Mouse (Mus musculus): Measurements from ENCODE around the gene Dbx1.

Dbx1 gene

DNA sequence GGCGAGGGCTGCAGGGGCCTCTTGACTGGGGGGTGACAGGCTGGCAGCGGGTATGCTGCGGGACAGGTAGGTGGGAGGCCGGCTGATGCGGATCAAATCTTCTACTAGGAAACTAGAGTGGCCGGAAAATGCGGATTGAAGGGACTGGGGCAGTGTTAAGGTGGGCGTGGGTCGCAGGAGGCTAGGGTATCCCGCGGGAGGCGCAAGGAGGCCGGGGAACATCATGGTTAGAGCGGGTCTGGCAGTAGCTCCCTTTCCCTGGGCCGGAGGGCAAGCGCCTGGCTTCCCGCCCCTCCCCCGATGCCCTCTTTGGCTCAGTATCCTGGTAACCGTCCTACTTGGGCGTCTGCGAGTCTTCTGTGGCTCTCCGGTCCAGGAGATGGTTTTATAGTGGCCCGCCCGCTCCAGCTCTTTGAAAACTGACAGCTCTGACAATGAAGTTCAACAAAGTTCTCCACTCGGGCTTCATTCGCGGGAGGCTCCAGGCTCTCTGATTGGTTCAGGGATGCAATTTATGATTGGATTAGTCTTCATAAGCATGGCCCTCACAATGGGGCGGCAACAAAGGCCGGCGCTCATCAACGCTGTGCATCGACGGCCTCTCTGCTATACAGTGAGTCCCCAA lies at the start of gene Dbx1:
Dbx1 (minus strand) TSS at position 359 of the 625 bp plus-strand sequence.
- DNase-seq = no peak

DNA sequence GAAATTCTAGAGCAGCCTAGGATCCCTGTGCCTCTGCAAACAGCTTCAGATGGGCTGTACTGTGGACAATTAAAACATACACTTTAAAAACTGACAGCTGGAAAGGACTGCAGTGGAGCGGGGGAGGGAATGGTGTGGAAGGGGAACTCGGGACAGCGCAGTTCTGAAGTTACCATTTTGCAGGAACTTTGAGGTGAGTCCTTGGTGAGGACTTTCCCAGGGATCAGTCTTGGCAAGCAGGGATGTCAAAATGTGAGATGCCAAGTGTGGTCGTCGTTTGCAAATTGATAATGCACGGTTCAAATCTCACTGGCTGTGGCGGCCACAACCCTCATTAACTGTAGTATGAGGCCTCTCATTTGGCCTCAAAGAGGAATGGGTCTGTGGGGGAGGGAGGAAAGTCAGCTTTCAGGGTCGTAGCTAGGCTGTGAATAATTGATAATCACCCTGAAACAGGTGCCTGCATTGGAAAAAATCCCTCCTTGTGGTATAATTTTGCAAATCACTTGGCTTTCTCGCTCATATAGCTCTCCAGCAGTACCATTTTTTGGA lies 42.3 kb upstream of the Dbx1 start:
- DNase-seq = no peak

DNA sequence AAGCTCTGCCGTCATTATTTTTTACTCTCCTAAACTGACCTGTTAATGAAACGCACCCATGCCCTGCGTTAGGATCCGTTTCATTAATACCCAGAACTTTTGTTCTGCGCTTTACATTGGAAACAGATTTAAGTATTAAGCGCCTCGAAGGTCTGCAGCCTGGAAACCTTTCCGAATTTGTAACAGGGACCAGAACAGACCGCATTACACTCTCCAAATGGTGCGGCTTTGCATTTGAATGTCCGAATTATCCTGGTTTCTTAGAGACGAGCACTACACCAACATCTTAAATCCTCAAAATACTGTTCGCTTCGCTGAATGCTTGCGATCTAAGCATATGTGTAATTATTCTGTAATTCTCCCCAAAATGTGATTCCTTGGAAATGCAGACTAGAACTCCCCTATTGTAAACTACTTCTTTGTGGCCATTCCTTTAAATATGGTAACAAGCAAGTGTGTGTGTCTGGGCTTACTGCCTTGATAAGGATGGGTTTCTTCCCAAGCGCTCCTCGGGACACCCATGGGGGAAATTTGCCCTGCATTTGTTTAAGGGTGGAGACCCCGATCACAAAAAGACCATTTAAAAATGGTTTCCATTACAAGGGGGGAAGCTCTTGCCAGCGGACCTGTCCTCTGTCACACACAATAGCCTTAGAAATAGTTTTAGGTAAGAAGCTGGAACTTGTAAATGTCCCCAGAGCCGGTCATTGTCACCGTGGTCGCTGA lies 41.6 kb upstream of the Dbx1 start:
- DNase-seq = no peak

DNA sequence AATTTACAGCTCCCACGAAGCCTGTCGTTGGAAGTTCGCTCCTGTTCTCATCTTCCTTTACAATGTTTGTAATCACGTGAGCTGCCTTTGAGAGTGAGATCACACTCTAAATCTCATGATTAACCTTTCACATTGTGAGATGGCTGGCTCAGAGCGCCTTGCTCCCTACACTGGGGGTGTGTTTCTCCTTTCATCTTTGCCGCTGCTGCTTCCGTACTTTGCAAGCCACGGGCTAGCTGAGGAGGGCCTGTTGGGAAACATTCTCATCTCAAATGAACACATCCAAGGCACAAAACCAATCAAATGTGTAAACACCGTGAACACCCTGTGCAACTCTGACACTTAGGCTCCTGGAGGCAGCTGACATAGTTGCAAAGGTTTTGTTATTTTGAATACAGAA lies 40.5 kb upstream of the Dbx1 start:
- no peak for DNase-seq

DNA sequence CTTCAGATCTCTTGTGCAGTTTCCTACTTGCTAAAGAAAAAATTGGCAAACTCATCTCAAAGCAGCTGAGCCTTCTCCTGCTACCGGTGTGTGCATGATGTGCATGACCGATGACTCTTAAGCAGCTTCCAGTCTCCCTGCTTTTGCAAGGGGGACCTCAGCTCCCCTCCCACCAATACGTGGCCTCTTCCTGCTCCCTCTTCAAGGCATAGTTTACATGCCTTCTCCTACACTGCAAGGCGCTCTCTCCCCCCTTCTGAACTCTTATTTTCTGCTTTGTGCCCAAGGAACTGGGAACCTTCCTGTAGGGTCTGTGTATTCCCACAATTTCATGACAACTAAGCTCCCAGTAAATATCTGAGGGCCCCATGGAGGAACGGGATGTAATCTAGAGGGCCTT lies 40.0 kb upstream of the Dbx1 start:
- DNase-seq = no peak

DNA sequence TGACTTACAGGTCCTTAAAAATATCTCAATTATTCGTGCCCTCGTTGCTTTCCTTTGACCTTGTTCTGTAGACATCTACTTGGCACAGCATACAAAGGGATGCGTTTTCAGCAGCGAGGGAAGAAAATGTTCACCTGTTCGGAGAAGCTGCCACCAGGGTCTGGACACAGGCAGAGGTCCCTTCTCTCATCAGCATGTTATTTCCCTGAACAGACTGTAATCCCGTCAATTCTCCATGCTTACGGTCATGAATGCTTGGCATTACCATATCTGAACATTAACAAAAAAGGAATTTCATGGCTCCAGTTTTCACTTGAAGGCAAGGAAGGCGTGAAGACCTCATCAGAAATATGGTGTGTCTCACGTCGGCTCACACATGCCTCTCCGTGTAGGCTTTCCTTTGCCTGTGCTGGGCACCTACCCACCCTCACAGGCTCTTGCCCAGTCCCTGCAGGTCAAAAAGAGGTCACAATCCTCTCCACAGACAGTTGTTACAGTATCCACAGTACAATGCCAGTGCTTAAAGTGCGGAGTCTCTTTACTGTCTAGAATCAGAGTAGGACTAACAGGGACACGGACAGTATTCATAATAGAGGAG lies 31.7 kb upstream of the Dbx1 start:
- DNase-seq = no peak

DNA sequence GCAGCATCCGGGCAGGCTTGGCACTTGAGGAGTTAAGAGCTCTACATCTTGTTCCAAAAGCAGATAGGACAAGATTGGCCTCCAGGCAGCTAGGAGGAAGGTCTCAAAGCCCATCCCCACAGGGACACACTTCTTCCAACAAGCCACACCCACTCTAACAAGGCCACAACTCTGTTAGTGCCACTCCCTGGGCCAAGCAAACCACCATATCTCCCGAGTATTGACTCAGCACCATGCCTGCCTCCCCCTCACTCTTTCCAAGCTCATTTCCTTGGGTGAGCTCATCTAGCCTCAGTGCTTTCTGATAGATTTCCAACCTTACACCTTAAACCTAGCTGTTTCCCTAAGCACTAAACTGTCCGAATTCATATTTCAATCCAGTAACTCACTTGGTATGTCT lies 26.9 kb upstream of the Dbx1 start:
- DNase-seq = no peak

DNA sequence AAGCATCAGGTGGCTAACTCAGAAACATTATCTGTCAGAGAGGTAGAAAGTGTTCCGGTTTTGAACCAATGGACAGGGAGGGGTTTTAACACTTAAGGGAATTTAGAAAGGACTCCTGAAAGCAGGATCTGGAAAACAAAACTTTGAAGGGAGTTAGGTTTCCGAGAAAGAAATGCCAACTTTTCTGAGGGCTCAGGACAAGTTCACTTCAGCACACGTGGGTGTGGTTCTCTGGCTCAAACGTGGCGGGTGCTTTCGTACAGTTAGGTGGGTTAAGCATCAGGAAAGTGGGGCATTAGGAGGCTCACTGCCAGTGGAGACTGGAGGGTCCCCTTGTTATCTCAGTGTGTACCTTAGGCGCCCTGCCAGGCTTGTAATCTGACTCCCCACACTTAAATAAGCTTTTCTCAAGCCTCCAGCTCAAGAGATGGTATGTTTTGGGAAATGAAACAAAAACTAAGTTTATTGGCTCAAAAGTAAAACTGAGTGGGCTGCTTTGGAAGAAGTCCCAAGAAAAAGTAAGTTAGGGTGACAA lies 25.9 kb upstream of the Dbx1 start:
- no peak for DNase-seq

DNA sequence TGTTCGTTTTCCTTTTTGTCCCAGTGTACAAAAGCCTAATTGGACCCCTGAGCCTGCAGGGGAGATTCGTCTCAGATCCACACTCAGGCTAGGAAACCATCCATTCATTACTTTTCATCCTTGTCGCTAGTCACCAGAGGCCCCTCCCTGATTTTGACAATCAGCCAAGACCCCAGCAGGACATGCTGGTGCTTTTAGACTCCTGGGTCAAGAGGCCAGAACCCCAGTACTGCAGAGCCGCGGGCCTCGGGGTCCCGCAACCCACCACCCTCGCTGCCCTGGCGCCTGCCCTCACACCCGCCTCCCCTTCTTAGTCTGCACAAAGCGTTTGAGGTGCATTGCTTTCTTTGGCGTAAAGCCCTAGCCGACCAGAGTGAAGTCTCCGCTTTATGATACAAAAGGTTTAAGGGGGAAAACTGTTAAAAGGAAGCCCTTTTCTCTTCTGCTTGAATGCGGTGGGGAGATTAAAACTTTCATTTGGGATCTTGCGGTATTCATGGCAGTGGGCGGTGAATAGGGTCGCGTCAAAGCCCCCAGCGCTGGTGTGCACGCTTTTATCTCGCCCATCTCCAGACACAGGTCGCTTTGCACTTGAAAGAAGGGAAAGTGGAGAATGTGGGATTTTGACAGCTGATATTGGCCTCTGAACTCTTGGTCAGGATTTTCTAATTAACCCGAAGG lies 25.3 kb upstream of the Dbx1 start:
- DNase-seq = no peak

DNA sequence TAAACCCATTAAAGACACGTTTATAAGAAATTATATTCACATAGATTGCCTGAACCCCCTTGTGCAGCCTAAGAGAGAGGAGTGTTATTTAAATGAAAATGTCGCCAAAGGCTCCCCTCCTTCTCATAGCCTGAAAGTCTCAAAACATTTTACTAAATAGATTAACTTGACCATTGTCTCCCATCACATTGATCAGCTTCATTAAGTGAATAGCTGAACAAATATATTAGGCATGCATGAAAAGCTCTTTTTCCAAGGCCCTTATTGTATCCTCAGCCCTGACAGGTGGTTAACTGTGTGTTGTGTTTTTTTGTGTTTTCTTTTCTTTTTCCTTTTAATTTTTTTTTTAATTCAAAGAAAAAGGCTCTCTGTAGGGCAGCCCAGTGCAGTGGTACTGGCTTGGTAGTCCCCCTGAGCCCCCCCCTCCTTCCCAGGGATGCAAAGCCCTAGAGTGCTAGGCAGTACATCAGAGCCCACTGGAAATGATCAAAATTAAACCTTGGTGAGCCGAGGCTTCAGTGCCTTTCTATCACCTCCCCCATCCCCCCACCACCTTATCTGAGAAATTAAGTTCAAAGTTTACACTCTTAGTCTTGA lies 4.2 kb upstream of the Dbx1 start:
- DNase-seq = no peak

DNA sequence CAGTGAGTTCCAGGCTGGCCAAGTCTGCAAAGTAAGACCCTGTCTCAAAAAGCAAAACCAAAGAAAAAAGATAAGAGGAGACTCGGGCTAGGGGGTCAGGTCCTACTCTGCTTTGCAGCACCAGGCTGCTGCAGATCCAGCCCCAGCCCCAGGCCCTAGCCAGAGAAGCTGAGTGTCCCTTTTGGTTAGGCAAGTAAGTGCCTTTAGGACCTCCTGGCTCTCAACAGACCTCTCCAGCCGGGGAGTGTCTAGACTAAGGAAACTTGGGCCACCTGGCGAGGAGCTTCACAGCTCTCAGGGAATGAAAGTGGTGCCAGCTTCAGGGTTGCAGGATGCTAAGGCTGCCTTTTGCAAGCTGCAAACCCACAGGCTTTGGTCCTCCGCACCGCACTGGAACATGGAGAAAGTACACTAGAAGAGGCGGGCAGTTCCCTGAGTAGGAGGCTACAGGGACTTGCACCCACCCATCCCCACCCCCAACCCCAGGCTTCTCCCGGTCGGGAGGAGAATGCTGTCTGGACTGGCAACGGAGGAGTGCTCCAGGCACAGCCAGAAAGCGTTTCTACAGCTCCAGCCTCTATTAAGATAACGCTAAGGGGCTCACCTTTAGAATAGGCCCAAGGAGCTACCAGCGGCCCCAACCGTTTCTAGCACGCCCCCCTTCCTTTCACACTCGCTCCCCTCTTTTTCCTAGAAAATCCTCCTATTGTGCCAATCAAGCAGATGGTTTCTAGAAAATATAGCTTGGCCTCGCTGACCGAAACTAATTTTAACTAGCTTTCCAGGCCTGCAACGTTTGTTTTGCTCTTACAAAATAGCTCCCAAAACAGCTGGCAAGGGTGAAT lies 3.4 kb upstream of the Dbx1 start:
- DNase-seq = no peak

DNA sequence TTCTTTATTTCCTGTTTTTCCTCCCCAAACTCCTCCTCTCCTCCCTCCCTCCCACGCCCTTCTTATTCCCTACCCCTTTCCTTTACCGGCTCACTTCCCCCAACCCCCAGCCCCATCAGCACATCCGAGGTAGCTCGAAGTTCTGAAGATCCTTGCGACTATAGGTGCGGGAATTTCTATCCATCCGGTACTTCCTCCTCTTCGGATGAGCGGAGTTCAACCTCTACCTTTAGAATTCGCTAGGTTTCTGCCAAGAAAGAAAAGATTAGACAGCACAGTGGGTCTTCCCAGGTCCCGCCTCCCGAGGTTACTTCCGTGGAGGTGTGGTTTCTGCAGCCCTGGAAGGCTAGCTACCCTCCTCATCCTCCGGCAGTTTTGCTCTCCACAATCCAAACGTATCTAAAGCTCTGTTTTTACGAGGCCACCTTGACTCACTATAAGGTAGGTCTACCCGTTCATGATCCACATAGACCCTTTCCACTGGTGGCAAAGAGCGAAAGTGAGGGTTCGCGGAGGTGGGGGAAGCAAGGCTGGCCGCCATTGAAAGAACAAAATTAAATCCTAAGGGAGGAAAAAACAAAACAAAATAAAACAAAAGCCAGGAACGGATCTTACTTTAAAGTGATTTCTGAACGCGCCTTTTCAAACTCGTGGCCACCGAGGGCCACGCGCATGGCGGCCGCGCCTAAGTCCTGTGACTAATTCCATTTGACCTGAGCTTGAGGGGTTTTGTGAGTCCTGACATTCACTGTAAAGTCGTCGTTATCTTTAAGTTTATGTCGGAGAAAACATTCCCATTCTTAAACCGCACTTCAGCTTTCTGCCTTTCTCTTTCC lies 2.5 kb upstream of the Dbx1 start:
- no peak for DNase-seq

DNA sequence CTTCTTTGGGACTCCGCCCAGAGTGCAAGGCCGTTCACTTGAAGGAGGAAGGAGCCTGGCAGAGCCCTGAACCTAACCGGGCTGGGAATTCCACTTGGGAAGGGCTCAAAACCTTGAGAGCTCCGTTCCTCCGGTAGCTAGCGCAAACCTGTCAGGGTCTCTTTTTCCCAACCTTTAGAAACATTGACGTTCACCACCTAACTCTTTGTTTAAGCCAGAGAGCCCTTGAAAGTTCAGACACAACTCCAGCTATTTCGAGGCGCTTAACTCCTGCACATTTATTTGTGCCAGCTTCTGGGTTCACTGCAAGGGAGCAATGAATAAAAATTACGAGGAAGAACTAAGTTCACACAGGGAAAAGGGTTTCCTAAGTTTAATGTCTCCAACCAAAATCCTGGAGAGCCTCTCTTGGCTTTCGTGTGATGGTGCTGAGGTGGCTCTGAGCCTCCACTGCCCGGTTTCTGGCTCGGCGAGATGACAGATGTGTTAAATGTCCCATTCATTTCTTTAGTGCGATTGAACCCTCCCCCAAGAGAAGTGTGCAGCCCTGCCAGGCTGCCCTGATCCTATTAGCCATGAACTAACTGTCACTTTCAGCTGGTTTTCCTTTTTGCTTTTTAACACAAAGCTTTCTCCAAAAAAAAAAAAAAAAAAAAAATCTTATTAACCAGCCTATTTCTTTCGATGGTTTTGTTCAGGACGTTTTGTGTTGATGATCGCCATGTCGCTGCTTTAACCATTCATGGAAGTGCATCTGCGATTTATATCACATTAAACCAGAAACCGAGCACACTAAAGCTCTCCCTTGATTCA lies 1.4 kb upstream of the Dbx1 start:
- DNase-seq = no peak

DNA sequence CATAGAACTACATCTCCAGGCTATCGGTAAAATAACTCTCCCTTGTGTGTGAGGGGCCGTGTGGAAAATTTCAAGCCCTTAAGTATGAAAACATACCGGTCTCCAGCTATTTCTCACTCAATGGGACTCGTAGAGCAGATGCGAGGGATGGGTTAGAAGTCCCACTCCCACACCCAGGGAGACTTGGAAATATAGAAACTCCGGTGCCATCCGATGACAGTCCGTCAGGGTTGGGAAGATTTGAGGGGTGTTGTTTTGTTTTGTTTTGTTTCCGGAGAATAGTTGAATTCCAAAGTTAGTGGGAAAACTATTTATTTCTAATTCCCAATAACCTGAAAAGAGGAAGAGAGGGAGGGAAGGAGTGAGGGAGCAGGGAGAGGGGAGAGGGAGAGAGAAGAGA lies 632 bp upstream of the Dbx1 start:
- no peak for DNase-seq

DNA sequence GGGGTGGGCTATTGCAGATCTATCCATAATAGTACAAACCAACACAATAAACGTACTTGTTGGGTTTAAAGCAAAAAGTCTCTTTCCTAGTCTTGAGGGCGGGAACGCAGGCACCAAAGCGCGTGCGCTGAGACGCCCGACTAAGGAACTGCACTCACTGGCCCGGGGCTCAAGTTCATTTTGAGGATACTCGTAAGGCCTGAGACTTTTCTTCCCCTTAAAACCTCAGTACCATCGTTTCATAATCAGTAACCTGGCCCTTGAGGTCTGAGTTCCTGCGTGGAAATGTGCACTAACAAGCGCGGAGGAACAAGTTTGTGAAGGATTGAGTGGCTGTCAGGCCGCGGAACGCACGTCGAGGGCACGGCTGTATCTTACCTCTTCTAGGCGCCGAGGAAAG lies 678 bp downstream of the Dbx1 start:
- no peak for DNase-seq

DNA sequence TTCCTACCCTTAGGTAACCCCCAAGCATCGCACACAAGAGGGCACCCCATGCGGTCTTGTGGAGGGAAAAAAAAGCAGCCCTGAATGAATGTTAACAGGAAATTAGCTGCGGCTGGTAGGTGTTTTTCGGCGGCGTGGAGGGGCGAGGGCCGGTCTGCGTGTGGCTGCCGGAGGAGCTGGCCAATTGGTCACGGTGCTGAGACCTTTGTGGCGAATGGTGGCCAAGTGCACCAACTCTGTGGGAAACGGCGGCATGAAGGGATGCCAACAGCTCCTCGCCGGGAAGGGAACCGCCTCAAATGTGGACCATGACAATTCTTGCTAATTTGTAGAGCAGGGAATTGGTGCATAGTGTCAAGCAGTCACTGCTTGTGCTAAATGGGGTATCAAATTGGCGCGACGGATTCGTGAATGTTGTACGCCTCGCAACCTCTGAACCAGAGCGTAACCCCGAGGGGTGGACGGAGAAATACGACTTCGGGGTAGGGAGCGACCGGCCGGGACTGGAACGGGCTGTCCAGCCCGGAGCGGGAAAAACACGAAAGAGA lies 1.5 kb downstream of the Dbx1 start:
- no peak for DNase-seq

DNA sequence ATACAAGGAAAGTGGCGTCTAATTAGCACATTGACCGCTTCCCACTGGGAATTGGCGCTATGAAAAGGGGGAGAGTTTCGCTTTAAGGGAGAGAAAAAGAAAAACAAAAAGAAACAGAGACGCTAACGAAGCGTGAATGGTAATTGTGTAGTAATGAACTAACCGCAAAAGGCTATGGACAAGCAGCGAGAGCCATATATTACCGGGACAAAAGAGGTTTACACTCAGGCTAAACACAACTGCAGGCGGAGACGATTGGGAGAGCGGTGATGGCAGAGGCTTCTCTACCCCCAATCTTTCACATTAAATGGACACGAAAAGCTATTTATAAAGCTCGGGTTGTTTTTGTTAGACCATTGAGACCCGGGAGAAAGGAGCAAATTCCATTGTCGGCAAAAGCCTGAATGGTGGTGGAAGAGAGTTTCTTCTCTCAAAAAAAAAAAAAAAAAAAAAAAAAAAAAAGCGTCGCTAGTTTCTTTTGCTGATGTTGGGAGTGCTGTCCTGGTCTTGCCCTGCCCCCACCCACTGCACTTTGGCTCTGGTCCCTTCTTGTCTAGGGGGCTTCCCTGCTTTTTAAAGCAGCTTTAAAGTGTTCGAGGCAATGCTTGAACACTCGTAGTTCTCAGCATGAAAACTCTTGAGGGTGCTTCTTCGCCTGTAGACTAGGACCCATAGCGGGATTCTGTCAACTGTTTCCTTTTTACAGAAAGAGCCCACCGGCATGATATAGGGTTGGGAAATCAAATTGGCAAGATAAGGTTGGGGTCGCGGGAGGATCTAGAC lies 2.2 kb downstream of the Dbx1 start:
- no peak for DNase-seq

DNA sequence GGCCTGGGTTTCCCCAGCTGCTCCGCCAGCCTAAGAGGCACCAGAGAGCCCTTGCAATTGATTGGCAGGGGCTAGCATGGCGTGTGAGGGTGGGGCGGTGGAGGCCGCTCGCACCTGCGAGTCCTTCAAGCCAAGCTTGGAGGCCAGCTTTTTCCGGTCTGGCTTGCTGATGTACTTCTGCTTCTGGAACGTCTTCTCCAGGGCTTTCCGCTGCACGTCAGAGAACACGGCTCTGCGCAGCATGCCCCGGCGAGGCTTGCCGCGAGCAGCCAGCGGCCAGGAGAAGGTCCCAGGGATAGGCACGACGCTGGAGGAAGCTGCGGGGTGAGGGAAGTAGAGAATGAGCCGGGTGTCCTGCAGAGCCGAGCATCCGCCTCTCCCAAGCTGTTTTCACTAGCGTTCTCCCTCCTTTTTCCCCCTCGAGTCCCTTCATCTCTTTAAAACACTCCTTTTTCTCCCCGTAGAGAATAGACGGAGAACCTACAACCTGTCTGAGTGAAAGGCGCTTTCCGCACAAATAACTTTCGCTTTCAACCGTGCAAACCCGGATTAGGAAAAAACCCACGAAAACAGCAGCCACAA lies 3.2 kb downstream of the Dbx1 start:
- no peak for DNase-seq

DNA sequence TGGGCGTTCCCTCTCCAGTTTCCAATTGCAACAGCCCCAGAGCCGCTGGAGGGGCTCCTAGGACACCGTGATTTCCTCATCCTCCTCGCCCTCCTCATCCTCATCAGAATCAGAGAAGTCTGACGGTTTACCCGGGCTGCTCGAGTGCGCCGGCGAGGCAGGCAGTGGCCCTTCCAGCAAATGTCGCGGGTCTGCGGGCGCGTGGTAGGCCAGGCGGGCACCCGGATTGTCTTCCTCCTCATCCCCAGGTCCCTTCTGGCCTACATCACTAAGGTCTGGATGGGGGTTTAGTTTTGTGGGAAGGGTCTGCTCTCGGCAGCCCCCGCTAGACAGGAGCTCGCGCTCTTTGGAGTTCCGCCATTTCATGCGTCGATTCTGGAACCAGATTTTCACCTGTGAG lies 4.3 kb downstream of the Dbx1 start:
- DNase-seq = no peak

Data from layer of hippocampus, adult 9-11 months (tissue).